Mouse (Mus musculus): ENCODE measurements around the gene Ccdc17.
A peak's percentile ranks its signal among the peaks of the same experiment; 100 is the strongest.

The Ccdc17 gene

DNA sequence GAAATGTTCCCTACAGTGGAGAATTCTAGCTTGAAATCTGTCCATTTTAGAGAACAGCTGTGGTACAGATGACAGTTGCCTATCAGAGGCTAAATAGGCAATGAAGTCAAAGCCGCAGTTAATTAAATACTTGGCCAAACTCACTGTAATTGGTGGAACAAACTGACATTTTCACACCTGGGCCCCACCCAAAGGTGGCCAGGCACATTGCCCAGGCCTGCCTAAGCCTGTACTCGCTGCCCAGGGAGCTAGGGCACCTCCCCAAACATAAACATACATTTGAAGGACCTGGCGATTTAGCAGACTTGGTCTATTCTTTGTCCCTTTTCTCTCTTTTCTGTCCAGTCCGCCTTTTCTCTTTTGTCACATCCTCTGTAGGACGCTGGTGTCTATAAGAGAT lies at the start of gene Ccdc17:
Ccdc17 (plus strand) TSS at position 276 of the 400 bp plus-strand sequence.
- DNase-seq (ENCODE audit: inconsistent age in 2 of 2, low spot score in 1 of 2), result no peak

DNA sequence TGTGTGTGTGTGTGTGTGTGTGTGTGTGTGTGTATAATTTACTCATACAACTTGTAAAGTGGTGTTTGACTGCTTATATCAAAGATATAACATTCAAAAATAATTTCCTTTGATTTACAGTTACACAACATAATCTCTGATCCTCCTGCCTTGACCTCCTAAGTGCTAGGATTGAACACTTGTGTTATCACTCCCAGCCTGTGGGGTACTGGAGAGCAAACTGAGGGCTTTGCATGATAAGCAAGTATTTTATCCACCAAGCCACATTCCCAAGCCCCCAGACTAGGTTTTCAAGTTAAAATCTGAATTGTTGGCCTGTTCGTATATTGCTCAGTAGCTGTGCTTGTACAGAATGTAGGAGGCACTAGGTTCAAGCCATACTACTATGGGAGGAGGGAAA lies 46.0 kb upstream of the Ccdc17 start:
- DNase-seq (ENCODE audit: inconsistent age in 2 of 2, low spot score in 1 of 2), result no peak

DNA sequence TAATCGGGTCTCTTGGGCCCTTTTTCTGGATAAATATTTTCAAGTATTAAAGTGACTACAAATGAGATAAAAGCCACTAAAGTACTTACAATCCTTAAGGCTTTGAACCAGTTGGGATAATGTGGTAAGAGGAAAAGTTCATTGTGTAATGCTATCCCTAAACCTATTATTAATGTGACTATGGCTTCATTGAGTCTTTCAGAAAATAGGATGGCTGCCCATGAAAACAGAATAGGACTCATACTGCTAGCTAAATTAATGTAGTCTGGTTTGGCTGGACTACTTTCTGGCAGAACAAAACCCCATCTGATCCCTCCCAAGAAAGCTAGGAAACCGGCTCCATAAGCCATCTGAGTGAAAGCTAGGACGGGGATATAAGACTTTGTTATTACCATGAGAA lies 43.4 kb upstream of the Ccdc17 start:
- DNase-seq (ENCODE audit: inconsistent age in 2 of 2, low spot score in 1 of 2), result no peak

DNA sequence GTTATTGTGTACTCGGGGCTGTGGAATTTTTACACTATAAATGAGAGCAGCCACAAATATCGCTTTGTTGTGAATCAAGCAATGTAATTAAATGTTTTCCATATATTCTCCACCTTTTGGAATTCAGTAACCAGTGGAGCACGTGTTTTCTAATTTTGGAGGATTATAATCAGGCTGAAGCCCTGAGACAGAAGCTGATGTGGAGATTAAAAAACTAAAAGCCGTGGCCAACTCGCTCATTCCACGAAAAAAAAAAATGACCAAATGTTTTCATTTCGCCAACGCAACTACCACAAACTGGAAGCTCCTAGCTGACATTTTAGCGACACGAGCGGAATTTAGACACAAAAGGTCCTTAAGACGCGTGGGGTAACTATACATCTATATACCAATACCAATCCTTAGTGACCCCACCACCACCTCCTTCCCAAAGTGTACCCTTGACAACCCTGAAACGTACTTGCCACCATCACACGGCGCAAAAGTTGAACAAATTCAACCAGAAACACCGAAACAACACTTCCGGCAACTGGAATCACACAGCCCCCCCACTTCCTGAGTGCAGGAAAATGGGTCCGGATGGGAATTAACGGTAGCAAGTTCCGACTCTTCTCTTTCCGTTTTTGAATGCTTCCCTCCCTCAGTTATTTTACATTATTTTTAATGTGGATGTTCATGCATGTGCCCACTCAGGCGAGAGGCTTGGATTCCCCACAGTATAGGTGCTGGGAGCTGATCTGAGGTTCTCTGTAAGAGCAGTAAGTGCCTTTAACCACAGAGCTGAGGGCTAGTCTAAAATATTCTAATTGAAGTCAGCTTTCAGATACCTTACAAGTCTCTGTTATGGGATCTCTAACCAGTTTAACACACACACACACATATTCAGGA lies 40.8 kb upstream of the Ccdc17 start, which contains the start of gene Tmem69:
Tmem69 (minus strand) TSS at position 524 of the 888 bp plus-strand sequence.
- peak; percentile 80 to 96 for DNase-seq (ENCODE audit: inconsistent age in 2 of 2, low spot score in 1 of 2)

DNA sequence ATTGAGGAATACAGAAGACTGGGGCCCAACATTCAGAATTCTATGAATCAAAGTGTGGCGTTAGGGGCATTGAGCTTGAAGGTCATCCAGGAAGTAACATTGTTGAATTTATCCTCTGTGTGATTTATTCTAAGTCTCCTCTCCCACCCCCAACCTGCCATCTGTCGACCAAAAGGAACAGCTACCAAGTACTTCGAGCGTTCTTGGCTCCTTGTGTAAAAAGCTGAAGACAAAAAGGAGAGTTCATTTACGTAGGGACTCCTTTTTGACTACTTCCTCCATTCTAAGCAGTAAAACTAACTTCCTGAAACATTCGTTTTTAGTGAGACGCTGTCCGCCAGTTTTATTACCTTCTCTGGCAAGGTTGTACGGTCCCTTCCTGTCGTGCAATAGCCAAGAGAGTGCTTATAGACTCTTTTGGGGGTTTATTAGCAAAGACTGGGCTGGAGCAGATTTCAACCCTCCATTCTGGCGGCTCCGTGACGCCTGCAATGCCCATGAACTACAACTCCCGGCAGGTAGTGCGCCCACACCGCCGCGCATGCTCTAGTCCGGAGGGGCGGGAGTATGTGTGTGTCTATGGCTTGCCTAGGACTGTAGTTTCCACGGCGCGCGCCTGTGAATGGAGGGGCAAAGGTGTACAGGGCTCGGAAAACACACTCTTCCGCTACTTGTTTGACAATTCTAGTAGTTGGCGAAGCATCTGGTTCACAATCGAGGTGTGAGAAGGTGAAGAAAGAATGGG lies 39.7 kb upstream of the Ccdc17 start:
- peak; percentile 95 to 98 for DNase-seq (ENCODE audit: inconsistent age in 2 of 2, low spot score in 1 of 2)

DNA sequence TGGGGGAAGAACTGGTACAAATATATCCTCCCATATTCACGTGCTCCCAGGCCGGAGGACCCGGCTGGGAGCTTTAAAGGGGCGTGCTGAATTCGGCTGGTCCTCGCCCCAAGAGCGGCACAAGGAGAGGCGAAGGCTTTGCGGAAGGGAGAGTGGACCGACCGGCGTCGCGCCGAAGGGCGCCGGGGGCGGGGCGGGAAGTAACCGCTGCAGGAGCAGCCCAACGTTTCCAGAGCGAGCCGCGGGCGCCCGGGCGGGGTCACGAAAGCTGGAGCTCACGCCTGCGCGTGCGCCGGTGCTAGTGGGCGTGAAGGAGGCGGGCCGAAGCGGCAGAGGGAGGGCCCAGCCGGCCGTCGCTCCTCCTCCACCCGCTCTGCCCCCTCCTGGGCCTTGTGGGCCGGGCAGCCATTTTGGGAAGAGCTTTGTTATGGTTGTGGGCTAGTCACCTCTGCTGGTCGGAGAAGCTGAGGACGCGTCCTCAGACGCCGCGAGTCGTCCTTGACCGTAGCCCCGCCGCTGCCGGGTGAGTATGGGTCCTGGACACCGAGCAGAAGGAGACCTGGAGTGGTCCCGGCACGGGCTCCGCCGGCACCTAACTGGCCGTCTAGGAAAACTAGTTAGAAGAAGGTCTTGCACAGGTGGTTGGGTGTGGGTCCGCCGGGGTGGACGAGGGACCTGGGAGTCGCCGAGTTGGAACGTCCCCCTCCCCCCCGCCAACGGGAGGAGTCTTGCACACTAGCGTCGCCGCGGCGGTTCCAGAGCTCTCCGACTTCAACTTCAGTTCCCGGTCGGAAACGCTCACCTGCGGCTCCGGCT lies 38.9 kb upstream of the Ccdc17 start, which contains the start of gene Gpbp1l1:
Gpbp1l1 (plus strand) TSS at position 353 of the 816 bp plus-strand sequence.
- DNase-seq (ENCODE audit: inconsistent age in 2 of 2, low spot score in 1 of 2), result peak; percentile 99

DNA sequence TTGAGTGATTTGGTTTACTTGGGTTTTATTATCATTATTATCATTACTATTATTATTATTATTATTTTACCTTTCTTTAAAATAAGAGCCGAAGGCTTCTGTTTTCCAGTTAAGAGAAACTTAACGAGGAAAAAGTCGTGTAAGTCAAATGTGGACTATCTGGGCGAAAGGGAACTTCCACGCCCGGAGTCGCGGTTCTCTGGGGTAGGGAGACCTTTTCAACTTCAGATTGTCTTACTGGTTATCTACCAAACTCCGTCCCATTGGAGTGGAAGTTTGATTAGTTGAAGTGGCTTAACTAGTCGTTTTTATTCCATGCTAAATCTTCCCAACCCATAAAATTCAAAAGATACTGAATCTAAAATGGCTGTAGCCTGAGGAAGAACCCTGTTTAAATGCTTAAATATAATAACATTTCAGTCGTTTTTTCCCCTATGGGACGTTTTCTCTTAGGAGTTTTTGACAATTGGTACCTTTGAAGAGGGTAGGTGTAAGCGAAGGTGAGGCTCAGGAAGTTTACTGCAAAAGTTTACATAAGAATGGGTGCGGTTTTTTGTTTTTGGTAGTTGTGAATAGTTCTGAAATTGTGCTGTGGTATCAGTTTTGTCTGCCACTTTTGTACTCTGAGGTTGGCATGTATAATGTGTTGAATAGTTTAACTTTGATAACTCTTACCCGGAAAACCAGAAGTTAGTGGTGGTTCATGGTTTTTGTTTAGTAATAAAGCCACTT lies 38.1 kb upstream of the Ccdc17 start:
- DNase-seq (ENCODE audit: inconsistent age in 2 of 2, low spot score in 1 of 2), result no peak

DNA sequence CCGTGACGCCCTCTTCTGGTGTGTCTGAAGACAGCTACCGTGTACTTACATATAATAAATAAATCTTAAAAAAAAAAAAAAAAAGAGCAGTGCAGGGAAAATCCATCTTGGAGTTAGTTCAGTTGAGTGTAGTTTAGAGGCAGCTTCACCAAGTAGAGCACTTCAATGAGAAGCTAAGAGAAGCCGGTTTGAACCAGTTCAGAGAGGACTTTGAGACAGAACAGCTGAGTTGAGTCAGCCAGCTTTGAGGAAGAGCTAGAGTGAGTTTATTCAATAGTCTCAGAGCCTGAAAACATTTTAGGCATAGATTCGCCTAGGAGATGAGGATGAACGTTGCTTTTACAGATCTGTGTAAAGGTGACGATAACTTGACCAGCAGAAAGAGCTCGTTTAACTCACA lies 661 bp upstream of the Ccdc17 start:
- DNase-seq (ENCODE audit: inconsistent age in 2 of 2, low spot score in 1 of 2), result no peak

DNA sequence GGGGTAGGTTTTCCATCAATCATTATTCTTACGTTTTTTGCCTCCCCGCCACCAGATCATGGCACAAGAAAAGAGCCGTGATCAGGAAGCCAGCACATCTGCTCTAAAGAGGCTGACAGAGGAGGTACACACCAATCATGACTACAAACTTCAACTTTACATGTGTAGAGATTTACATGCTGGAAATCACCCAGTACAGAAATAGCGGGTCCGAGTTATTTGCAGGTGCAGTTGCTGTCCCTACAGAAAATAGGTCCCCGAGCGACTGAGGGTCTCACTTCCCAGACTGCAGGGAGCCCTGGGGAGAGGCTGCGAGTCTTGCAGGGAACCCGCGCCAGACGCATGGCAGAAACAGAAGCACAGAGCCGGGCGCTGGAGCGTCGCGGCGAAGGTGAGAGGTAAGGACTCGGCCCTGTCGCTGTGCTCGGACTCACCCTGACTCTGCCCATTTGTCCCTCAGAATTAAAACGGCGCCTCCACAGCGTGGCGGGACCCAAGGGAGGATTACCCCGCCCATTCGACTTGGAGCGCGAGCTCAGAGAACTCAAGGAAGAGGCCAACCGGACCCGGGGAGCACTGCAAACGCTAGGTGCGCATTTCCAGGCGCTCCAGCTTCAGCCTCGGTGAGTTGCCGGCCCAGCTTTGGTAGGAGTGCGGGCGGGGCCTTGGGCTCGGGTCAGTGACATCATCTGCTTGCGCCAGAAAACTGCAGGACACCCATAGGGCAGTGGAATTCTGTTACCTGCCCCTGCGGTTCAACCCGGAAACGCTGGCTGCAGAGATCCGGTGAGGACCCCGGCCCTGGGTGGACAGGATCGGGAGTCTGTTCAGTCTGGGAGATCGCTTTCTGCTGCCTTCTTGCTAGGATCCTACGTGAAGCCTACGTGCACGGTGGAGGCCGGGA lies 776 bp downstream of the Ccdc17 start:
- DNase-seq (ENCODE audit: inconsistent age in 2 of 2, low spot score in 1 of 2), result peak; percentile 94 to 97

DNA sequence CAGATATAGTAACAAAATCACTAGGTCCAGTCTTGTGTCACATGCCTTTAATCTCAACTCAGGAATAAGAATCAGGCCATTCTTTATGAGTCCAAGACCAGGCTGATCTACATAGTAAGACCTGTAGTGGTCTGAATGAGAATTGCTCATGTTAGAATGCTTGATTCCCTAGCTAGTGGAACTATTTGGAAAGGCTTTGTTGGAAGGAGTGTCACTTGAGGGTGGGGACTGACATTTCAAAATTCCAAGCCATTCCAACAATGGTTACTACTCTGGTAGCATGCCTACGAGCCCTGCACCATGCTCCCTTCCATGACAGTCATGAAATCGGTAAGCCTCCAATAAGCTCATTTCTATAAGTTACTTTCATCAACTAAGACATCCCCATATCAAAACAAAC lies 16.2 kb downstream of the Ccdc17 start:
- DNase-seq (ENCODE audit: inconsistent age in 2 of 2, low spot score in 1 of 2), result no peak

DNA sequence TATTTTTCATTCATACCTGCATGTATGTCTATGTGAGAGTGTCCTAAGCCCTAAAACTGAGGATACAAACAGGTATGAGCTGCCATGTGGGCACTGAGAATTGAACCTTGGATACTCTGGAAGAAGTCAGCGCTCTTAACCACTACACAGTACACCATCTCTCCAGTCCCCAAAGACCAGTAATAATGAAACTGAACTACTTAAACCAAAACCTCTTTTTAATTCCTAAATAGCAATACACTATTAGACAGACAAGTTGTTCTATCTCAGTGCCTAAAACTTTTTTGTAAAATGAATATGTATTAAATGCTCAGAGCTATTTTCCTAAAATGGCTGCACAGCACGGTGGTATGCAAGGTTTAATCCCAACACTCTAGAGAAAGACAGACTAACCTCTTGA lies 18.8 kb downstream of the Ccdc17 start:
- no peak for DNase-seq (ENCODE audit: inconsistent age in 2 of 2, low spot score in 1 of 2)

DNA sequence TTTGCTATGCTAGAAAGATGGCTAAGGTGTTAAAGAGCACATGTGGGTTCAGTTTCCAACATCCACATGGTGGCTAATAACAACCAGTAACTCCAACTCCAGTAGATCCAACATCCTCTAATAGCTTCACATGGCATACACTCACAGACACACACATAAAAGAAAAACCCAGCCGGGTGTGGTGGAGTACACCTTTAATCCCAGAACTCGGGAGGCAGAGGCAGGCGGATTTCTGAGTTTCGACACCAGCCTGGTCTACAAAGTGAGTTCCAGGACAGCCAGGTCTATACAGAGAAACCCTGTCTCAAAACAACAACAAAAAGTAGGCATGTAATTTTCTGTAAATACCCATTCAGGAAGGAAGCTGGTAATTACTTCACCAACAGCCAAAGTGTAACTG lies 28.4 kb downstream of the Ccdc17 start:
- no peak for DNase-seq (ENCODE audit: inconsistent age in 2 of 2, low spot score in 1 of 2)

DNA sequence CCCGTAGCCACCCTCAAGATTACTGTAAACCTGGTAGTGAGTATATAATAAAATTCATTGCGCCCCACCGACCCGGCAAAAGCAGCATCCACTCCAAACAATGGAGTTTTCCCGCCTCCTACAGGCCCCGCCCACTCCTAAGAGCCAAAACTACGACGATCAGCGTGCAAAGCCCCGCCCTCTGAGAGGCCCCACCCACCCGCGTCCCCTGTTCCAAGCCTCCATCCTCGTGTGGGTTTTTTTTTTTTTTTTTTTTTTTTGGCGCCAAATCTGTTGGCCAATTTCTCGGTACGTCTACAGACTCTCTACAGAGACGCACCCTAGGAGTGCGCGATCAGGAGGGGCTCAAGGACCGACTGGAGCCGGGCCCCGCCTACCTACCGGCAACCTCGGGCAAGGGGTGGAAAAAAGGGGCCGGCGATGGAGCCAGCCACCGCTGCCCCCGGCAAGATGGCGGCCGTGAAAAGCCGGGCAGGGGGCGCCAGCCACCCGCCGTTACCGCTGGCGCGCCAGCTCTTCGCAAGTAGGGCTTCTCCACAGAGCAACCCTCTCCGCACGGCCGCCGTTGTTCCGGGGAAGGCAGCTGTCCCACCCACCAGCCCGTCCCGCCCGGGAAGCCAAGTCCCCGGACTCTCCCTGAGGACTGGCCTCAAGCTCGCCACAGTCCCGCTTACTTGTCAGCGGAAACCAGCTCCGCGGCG lies 30.4 kb downstream of the Ccdc17 start:
- peak; percentile 80 to 93 for DNase-seq (ENCODE audit: inconsistent age in 2 of 2, low spot score in 1 of 2)

DNA sequence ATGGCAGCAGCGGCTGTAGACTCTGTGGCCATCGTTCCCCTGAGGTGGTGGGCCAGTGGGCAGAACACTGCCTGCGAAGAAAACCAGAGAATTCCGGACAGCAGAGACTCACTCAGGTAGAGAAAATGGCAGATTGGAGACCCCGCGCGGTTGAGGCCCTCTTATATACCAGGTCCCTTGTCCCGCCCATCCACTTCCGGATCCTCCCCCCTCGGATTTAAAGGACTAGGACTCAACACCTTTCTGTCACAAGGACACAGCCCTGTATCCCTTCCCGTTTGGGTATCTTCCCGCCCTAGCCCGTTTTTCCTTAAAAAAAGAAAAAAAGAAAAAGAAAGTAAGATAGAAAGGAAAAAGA lies 30.9 kb downstream of the Ccdc17 start:
- peak; percentile 90 to 98 for DNase-seq (ENCODE audit: inconsistent age in 2 of 2, low spot score in 1 of 2)

DNA sequence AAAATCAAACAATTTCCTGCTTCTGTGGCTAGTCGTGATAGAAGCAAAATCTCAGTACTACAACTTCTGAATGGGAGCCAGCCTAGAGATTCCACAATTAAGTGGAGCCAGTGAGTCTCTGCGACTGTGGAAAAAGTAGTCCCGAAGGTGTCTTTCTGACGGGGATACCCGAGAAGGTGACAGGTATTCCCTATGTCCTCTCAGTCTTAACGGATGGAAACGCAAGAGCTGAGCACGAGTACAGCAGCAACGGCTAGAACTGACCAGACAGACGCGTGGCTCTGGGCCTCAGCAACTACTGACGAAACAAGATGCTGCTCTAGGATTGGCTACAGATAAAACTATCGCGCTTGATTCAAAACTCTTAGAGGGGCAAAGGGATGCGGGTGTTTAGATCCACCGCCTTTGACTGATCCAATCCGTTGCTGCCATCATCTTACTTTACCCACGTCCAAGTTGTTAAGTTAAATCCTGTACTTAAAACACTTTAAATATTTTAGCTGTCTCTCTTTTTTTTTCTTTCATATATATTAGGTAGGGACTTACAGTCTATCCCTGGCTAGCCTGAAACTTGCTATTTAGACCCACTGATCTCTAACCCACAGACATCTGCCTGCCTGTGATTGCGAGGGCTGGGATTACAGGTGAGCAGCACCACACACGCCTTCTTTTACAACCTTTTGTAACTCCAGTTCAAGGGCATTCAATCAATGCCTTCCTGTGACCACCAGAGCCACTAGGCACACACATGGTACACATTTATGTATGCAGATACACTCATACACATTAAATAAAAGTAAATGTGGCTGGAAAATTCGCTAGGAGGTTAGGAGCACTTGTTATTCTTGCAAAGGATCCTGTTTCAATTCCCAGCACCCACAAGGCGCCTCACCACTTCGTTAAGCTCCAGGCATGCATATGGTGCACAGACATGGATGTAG lies 31.5 kb downstream of the Ccdc17 start, which contains the start of gene Nasp:
Nasp (minus strand) TSS at position 220 of the 941 bp plus-strand sequence.
- peak; percentile 85 to 96 for DNase-seq (ENCODE audit: inconsistent age in 2 of 2, low spot score in 1 of 2)

DNA sequence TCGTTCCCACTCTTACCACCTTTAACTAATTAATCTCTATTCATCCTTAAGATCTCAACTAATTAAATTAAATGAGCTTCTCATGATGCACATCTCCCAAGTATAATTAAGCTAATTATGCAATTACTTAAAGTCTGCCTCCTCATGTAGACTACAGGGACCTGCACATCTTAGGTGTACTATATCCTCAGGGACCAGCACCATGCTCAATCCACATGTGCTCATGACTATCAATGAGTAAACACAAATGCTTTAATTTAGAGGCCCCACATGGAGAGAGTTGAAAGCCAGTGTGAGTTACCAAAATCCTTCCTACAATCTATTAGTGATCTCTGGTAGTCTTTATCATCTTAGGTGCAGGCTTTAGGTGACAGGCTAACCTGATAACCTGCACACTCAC lies 38.7 kb downstream of the Ccdc17 start:
- peak in 1 of 2 experiments; percentile 19 for DNase-seq (ENCODE audit: inconsistent age in 2 of 2, low spot score in 1 of 2)

DNA sequence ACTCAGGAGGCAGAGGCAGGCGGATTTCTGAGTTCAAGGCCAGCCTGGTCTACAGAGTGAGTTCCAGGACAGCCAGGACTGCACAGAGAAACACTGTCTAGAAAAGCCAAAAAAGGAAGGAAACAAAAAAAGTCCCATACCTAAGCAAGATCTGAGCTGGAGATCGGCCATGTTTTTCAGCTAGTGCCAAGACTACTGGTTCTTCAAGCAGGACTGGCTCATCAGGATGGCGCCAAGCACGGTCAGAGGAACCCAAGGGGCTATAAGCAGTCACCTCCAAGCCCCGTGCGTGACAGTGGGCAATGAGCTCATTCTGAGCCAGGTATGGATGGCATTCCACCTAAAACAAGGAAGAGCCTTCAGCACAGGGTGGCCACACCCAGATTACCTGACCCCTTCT lies 42.4 kb downstream of the Ccdc17 start:
- peak in 1 of 2 experiments; percentile 19 for DNase-seq (ENCODE audit: inconsistent age in 2 of 2, low spot score in 1 of 2)

DNA sequence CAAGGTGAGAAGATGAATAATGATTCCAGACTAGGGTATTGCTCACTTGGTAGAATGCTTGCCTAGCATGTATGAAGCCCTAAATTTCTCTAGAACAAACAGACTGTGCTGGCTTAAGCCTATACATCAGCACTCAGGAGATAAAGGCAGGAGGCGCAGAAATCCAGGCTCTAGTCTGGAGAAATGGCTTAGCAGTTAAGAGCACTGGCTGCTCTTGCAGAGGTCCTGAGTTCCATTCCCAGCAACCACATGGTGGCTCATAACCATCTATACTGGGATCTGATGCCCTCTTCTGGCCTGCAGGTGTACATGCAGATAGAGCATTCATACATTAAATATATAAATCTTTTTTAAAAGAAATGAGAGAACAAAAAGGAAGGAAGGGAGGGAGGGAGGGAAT lies 45.6 kb downstream of the Ccdc17 start:
- DNase-seq (ENCODE audit: inconsistent age in 2 of 2, low spot score in 1 of 2), result peak in 1 of 2 experiments; percentile 55

All from adrenal gland, adult (tissue).